Mouse (Mus musculus) myocyte (in vitro differentiated cells): ENCODE data around the gene Htr5a.

Source experiments
- CEBPB ChIP-seq: IDR thresholded peaks from 2 replicates; pipeline ENCODE4 v1.6.1; 2011; ENCODE audit warnings: mild to moderate bottlenecking, moderate library complexity; ENCODE audit not compliant: poor library complexity, insufficient read depth, severe bottlenecking
- E2F4 ChIP-seq: IDR thresholded peaks from one replicate; pipeline ENCODE4 v1.6.1; 2011; ENCODE audit warnings: mild to moderate bottlenecking, control low read depth, moderate library complexity; ENCODE audit not compliant: insufficient read depth
- MAX ChIP-seq: IDR thresholded peaks from one replicate; pipeline ENCODE4 v1.6.1; 2011; ENCODE audit warnings: low read depth, mild to moderate bottlenecking, control low read depth
- MYOD1 ChIP-seq, 3 experiments: IDR thresholded peaks; one replicate each; pipeline ENCODE4 v1.6.1; 2011; ENCODE audit warnings: control low read depth in 2 of 3, low read depth in 2 of 3, mild to moderate bottlenecking in 2 of 3, moderate library complexity in 1 of 3; ENCODE audit not compliant: insufficient read length in 2 of 3, control insufficient read depth in 1 of 3
- MYOG ChIP-seq, 3 experiments: IDR thresholded peaks; one replicate each; pipeline ENCODE4 v1.6.1; 2011; ENCODE audit warnings: control low read depth in 2 of 3, low read depth in 2 of 3, mild to moderate bottlenecking in 2 of 3; ENCODE audit not compliant: insufficient read length in 2 of 3, control insufficient read depth in 1 of 3, insufficient read depth in 1 of 3
- POLR2A ChIP-seq: IDR thresholded peaks from one replicate; pipeline ENCODE4 v1.6.1; 2011; ENCODE audit warnings: low read depth, mild to moderate bottlenecking, control low read depth, moderate library complexity; ENCODE audit not compliant: insufficient read length
- POLR2AphosphoS2 ChIP-seq: IDR thresholded peaks from one replicate; pipeline ENCODE4 v1.6.1; 2011; ENCODE audit warnings: low read depth, control low read depth; ENCODE audit not compliant: insufficient read length
- SRF ChIP-seq: IDR thresholded peaks from one replicate; pipeline ENCODE4 v1.6.1; 2011; ENCODE audit warnings: low read depth; ENCODE audit not compliant: control insufficient read depth, insufficient read length
- TCF12 ChIP-seq: IDR thresholded peaks from one replicate; pipeline ENCODE4 v1.6.1; 2011; ENCODE audit warnings: mild to moderate bottlenecking, control low read depth; ENCODE audit not compliant: poor library complexity, insufficient read depth, severe bottlenecking
- USF1 ChIP-seq: IDR thresholded peaks from one replicate; pipeline ENCODE4 v1.6.1; 2011; ENCODE audit warnings: low read depth, mild to moderate bottlenecking, control low read depth, moderate library complexity

DNA sequence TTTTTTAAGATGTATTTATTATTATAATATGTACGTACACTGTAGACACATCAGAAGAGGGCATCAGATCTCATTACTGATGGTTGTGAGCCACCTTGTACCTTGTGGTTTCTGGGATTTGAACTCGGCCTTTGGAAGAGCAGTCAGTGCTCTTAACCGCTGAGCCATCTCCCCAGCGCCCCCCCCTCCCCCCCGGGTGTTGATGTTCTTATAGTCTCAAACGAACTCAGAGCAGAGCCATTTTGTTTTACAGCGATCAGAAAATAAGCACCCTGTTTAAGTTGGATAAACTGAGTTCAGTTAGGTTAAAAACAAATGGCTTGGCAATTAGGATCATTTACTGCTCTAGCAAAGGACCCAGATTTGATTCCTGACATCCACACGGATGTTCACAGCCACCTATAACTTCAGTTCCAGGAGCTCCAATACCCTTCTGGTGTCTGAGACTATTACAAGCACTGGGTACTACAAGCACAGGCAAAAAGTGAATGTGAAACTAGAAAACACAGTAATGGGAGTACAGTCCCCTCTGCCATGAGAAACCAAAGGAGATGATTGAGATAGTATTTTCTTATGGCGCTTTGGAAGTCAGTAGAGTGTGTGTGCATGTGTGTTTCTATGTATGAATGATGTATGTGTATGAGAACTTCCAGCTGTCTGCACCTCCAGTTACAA, 49.3 kb upstream of the Htr5a start:
- TF ChIP-seq POLR2A, result no peak
- no peak for TF ChIP-seq TCF12
- TF ChIP-seq MAX, result no peak
- TF ChIP-seq SRF, result no peak
- TF ChIP-seq E2F4, result no peak
- no peak for TF ChIP-seq MYOG (IDR thresholded peaks at IDR 0.05; ENCODE audit: control insufficient read depth in 1 of 3, insufficient read depth in 1 of 3, insufficient read length in 2 of 3, low read depth in 2 of 3)
- no peak for TF ChIP-seq POLR2AphosphoS2
- TF ChIP-seq USF1, result no peak
- TF ChIP-seq CEBPB, result no peak
- no peak for TF ChIP-seq MYOD1 (IDR thresholded peaks at IDR 0.05; ENCODE audit: control insufficient read depth in 1 of 3, insufficient read length in 2 of 3, low read depth in 2 of 3)
